Mouse (Mus musculus) CH12F3 (cell line): ENCODE measurements around the gene Map3k5.

Experiments
- in situ Hi-C: fragments of 300-500 bp; cut with MboI; formaldehyde crosslinking; loops from 2 replicates; pipeline ENCODE4 v1.14.3; 2020; ENCODE audit warnings: low sequenced_read_pairs

Map3k5 gene

GRCm38 (mm10) chr10:20148130-20148772, 214.0 kb downstream of the Map3k5 start, which contains the start of gene Map7:
Gene Map7, plus strand, starts transcription at chr10:20148471.
- in situ Hi-C loops, result no loop called here

- in situ Hi-C loops, result no loop called here
Measured at GRCm38 (mm10) chr10:20148773-20149120, 214.5 kb downstream of the Map3k5 start.

- in situ Hi-C loops, result no loop called here
Measured at GRCm38 (mm10) chr10:20149121-20149834, 215.0 kb downstream of the Map3k5 start.

GRCm38 (mm10) chr10:20149835-20150355, 215.6 kb downstream of the Map3k5 start:
- in situ Hi-C loops, result no loop called here

- in situ Hi-C loops, result no loop called here
Measured at GRCm38 (mm10) chr10:20152131-20152530, 217.9 kb downstream of the Map3k5 start.

GRCm38 (mm10) chr10:20153507-20153906, 219.2 kb downstream of the Map3k5 start:
- in situ Hi-C loops, result no loop called here

GRCm38 (mm10) chr10:20155401-20155800, 221.1 kb downstream of the Map3k5 start:
- in situ Hi-C loops, result no loop called here

GRCm38 (mm10) chr10:20157021-20157726, 222.9 kb downstream of the Map3k5 start:
- in situ Hi-C loops, result no loop called here

- in situ Hi-C loops, result no loop called here
Measured at GRCm38 (mm10) chr10:20158756-20159155, 224.5 kb downstream of the Map3k5 start.

- in situ Hi-C loops, result no loop called here
Measured at GRCm38 (mm10) chr10:20159308-20159707, 225.0 kb downstream of the Map3k5 start.

- in situ Hi-C loops, result no loop called here
Measured at GRCm38 (mm10) chr10:20160914-20161313, 226.6 kb downstream of the Map3k5 start.

GRCm38 (mm10) chr10:20164810-20165209, 230.5 kb downstream of the Map3k5 start:
- in situ Hi-C loops, result no loop called here

- in situ Hi-C loops, result no loop called here
Measured at GRCm38 (mm10) chr10:20166797-20167196, 232.5 kb downstream of the Map3k5 start.

- in situ Hi-C loops, result no loop called here
Measured at GRCm38 (mm10) chr10:20167467-20167866, 233.2 kb downstream of the Map3k5 start.

GRCm38 (mm10) chr10:20169182-20169674, 235.0 kb downstream of the Map3k5 start:
- in situ Hi-C loops, result no loop called here

- in situ Hi-C loops, result no loop called here
Measured at GRCm38 (mm10) chr10:20169927-20170604, 235.8 kb downstream of the Map3k5 start.

- in situ Hi-C loops, result no loop called here
Measured at GRCm38 (mm10) chr10:20170605-20171088, 236.4 kb downstream of the Map3k5 start.

- in situ Hi-C loops, result no loop called here
Measured at GRCm38 (mm10) chr10:20171209-20171608, 236.9 kb downstream of the Map3k5 start.

- in situ Hi-C loops, result no loop called here
Measured at GRCm38 (mm10) chr10:20171756-20172155, 237.5 kb downstream of the Map3k5 start.

GRCm38 (mm10) chr10:20173733-20174132, 239.5 kb downstream of the Map3k5 start:
- in situ Hi-C loops, result no loop called here

GRCm38 (mm10) chr10:20176054-20176453, 241.8 kb downstream of the Map3k5 start:
- in situ Hi-C loops, result no loop called here
